Mouse (Mus musculus): ENCODE measurements around the gene Samd4. TPM values are rescaled to one million over a fixed set of nuclear protein-coding genes. Genes with fewer than 3 reads are reported as not detected.
A peak's percentile ranks its signal among the peaks of the same experiment; 100 is the strongest.

Gene Samd4
- polyA plus RNA-seq (2011; ENCODE audit: insufficient read depth, insufficient read length, low read depth, missing spikeins) = 17.6 and 20.9 TPM in 2 replicates

- H3K27me3 ChIP-seq (ENCODE audit: control insufficient read depth, insufficient read depth, low read length, poor library complexity, severe bottlenecking) = peaks cover 8% of the 10 kb centered on the region
- no peaks in the 10 kb centered on the region for H3K9me3 ChIP-seq (replicated peaks; ENCODE audit: control insufficient read depth, insufficient read depth, low read length, poor library complexity, severe bottlenecking)
- H3K27ac ChIP-seq (ENCODE audit: insufficient read depth, low read length) = no peak within 1 kb of the TSS
- no peak for TF ChIP-seq POLR2A (IDR thresholded peaks at IDR 0.05; ENCODE audit: insufficient read depth, low read length)
- no peak for TF ChIP-seq EP300 (IDR thresholded peaks at IDR 0.05; ENCODE audit: insufficient read depth, low read depth, low read length)
- no peak for TF ChIP-seq CTCF (IDR thresholded peaks at IDR 0.05; ENCODE audit: low read depth, low read length)
- H3K4me1 ChIP-seq (ENCODE audit: control insufficient read depth, insufficient read depth, low read length) = no peaks in the 10 kb centered on the region
- no peaks in the 10 kb centered on the region for H3K36me3 ChIP-seq (ENCODE audit: control insufficient read depth, insufficient read depth, low read length, poor library complexity, severe bottlenecking)
- H3K4me3 ChIP-seq (ENCODE audit: low read depth, low read length) = peak within 1 kb of the TSS; percentile 56
- peak within 1 kb of the TSS; percentile 62 for H3K9ac ChIP-seq (ENCODE audit: low read depth, poor library complexity, severe bottlenecking)
These were observed at the start of gene Samd4 for GRCm38 (mm10) chr14:46882431-46883067. Samd4 (plus strand) TSS chr14:46882854.

- Histone ChIP-seq H3K36me3 (ENCODE audit: control insufficient read depth, insufficient read depth, low read length, poor library complexity, severe bottlenecking) (no peaks in the 10 kb centered on the region), H3K4me3 (ENCODE audit: low read depth, low read length) (no peak overlapping the region), H3K9me3 (replicated peaks; ENCODE audit: control insufficient read depth, insufficient read depth, low read length, poor library complexity, severe bottlenecking) (no peaks in the 10 kb centered on the region), H3K27ac (ENCODE audit: insufficient read depth, low read length) (no peak overlapping the region), H3K9ac (ENCODE audit: low read depth, poor library complexity, severe bottlenecking) (no peak overlapping the region), H3K27me3 (ENCODE audit: control insufficient read depth, insufficient read depth, low read length, poor library complexity, severe bottlenecking) (no peaks in the 10 kb centered on the region), H3K4me1 (ENCODE audit: control insufficient read depth, insufficient read depth, low read length) (no peaks in the 10 kb centered on the region)
- TF ChIP-seq EP300 (IDR thresholded peaks at IDR 0.05; ENCODE audit: insufficient read depth, low read depth, low read length) = no peak
- no peak for TF ChIP-seq POLR2A (IDR thresholded peaks at IDR 0.05; ENCODE audit: insufficient read depth, low read length)
- no peak for TF ChIP-seq CTCF (IDR thresholded peaks at IDR 0.05; ENCODE audit: low read depth, low read length)
These were observed 43.3 kb upstream of the Samd4 start for GRCm38 (mm10) chr14:46839326-46839725.

GRCm38 (mm10) chr14:46845706-46846105, 36.9 kb upstream of the Samd4 start:
- H3K9ac ChIP-seq (ENCODE audit: low read depth, poor library complexity, severe bottlenecking) = no peak overlapping the region
- no peaks in the 10 kb centered on the region for H3K36me3 ChIP-seq (ENCODE audit: control insufficient read depth, insufficient read depth, low read length, poor library complexity, severe bottlenecking)
- TF ChIP-seq POLR2A (IDR thresholded peaks at IDR 0.05; ENCODE audit: insufficient read depth, low read length) (no peak), EP300 (IDR thresholded peaks at IDR 0.05; ENCODE audit: insufficient read depth, low read depth, low read length) (no peak), CTCF (IDR thresholded peaks at IDR 0.05; ENCODE audit: low read depth, low read length) (no peak)
- H3K27me3 ChIP-seq (ENCODE audit: control insufficient read depth, insufficient read depth, low read length, poor library complexity, severe bottlenecking) = no peaks in the 10 kb centered on the region
- no peak overlapping the region for H3K27ac ChIP-seq (ENCODE audit: insufficient read depth, low read length)
- H3K9me3 ChIP-seq (replicated peaks; ENCODE audit: control insufficient read depth, insufficient read depth, low read length, poor library complexity, severe bottlenecking) = no peaks in the 10 kb centered on the region
- no peak overlapping the region for H3K4me3 ChIP-seq (ENCODE audit: low read depth, low read length)
- no peaks in the 10 kb centered on the region for H3K4me1 ChIP-seq (ENCODE audit: control insufficient read depth, insufficient read depth, low read length)

- no peaks in the 10 kb centered on the region for H3K4me1 ChIP-seq (ENCODE audit: control insufficient read depth, insufficient read depth, low read length)
- H3K27ac ChIP-seq (ENCODE audit: insufficient read depth, low read length) = no peak overlapping the region
- H3K9ac ChIP-seq (ENCODE audit: low read depth, poor library complexity, severe bottlenecking) = no peak overlapping the region
- H3K9me3 ChIP-seq (replicated peaks; ENCODE audit: control insufficient read depth, insufficient read depth, low read length, poor library complexity, severe bottlenecking) = no peaks in the 10 kb centered on the region
- TF ChIP-seq EP300 (IDR thresholded peaks at IDR 0.05; ENCODE audit: insufficient read depth, low read depth, low read length) = no peak
- TF ChIP-seq CTCF (IDR thresholded peaks at IDR 0.05; ENCODE audit: low read depth, low read length) = no peak
- TF ChIP-seq POLR2A (IDR thresholded peaks at IDR 0.05; ENCODE audit: insufficient read depth, low read length) = no peak
- no peaks in the 10 kb centered on the region for H3K36me3 ChIP-seq (ENCODE audit: control insufficient read depth, insufficient read depth, low read length, poor library complexity, severe bottlenecking)
- no peak overlapping the region for H3K4me3 ChIP-seq (ENCODE audit: low read depth, low read length)
- no peaks in the 10 kb centered on the region for H3K27me3 ChIP-seq (ENCODE audit: control insufficient read depth, insufficient read depth, low read length, poor library complexity, severe bottlenecking)
These were observed 34.5 kb upstream of the Samd4 start for GRCm38 (mm10) chr14:46848063-46848590.

- no peaks in the 10 kb centered on the region for H3K27me3 ChIP-seq (ENCODE audit: control insufficient read depth, insufficient read depth, low read length, poor library complexity, severe bottlenecking)
- no peak overlapping the region for H3K9ac ChIP-seq (ENCODE audit: low read depth, poor library complexity, severe bottlenecking)
- H3K4me3 ChIP-seq (ENCODE audit: low read depth, low read length) = no peak overlapping the region
- H3K9me3 ChIP-seq (replicated peaks; ENCODE audit: control insufficient read depth, insufficient read depth, low read length, poor library complexity, severe bottlenecking) = no peaks in the 10 kb centered on the region
- no peak overlapping the region for H3K27ac ChIP-seq (ENCODE audit: insufficient read depth, low read length)
- H3K36me3 ChIP-seq (ENCODE audit: control insufficient read depth, insufficient read depth, low read length, poor library complexity, severe bottlenecking) = no peaks in the 10 kb centered on the region
- no peaks in the 10 kb centered on the region for H3K4me1 ChIP-seq (ENCODE audit: control insufficient read depth, insufficient read depth, low read length)
- TF ChIP-seq POLR2A (IDR thresholded peaks at IDR 0.05; ENCODE audit: insufficient read depth, low read length) (no peak), EP300 (IDR thresholded peaks at IDR 0.05; ENCODE audit: insufficient read depth, low read depth, low read length) (no peak), CTCF (IDR thresholded peaks at IDR 0.05; ENCODE audit: low read depth, low read length) (no peak)
These were observed 33.9 kb upstream of the Samd4 start for GRCm38 (mm10) chr14:46848736-46849135.

GRCm38 (mm10) chr14:46849769-46850168, 32.9 kb upstream of the Samd4 start:
- Histone ChIP-seq H3K4me3 (ENCODE audit: low read depth, low read length) (no peak overlapping the region), H3K9ac (ENCODE audit: low read depth, poor library complexity, severe bottlenecking) (no peak overlapping the region), H3K27ac (ENCODE audit: insufficient read depth, low read length) (no peak overlapping the region), H3K4me1 (ENCODE audit: control insufficient read depth, insufficient read depth, low read length) (no peaks in the 10 kb centered on the region), H3K36me3 (ENCODE audit: control insufficient read depth, insufficient read depth, low read length, poor library complexity, severe bottlenecking) (no peaks in the 10 kb centered on the region), H3K9me3 (replicated peaks; ENCODE audit: control insufficient read depth, insufficient read depth, low read length, poor library complexity, severe bottlenecking) (no peaks in the 10 kb centered on the region), H3K27me3 (ENCODE audit: control insufficient read depth, insufficient read depth, low read length, poor library complexity, severe bottlenecking) (no peaks in the 10 kb centered on the region)
- TF ChIP-seq POLR2A (IDR thresholded peaks at IDR 0.05; ENCODE audit: insufficient read depth, low read length) (no peak), EP300 (IDR thresholded peaks at IDR 0.05; ENCODE audit: insufficient read depth, low read depth, low read length) (no peak), CTCF (IDR thresholded peaks at IDR 0.05; ENCODE audit: low read depth, low read length) (no peak)
